Mouse (Mus musculus) forebrain, embryonic 13.5 days (tissue): ENCODE measurements around the gene Ptpn12. TPM values are rescaled to one million over a fixed set of nuclear protein-coding genes. Genes with fewer than 3 reads are reported as not detected.
"Not testable (repeated sequence)": the region's sequence is repeated elsewhere in the genome, so short reads cannot be mapped to it uniquely, and the experiment has no call there.

Experiments
- ATAC-seq: fragments of 200-750 bp; cut with Nextera tagmentation; 2 replicates; pipeline ENCODE4 v1.8.0; 2017
- H3K27ac ChIP-seq: fragments of 300-500 bp; sonication (generic); 2 replicates; pipeline ENCODE4 v1.5.1; 2015; ENCODE audit warnings: inconsistent platforms, mild to moderate bottlenecking, moderate library complexity
- H3K27me3 ChIP-seq: fragments of 300-500 bp; sonication (generic); 2 replicates; pipeline ENCODE4 v1.6.1; 2015; ENCODE audit warnings: mild to moderate bottlenecking, inconsistent platforms
- H3K36me3 ChIP-seq: fragments of 300-500 bp; sonication (generic); 2 replicates; pipeline ENCODE4 v1.6.1; 2015; ENCODE audit warnings: mild to moderate bottlenecking, inconsistent platforms; ENCODE audit not compliant: poor library complexity, severe bottlenecking
- H3K4me1 ChIP-seq: fragments of 300-500 bp; sonication (generic); 2 replicates; pipeline ENCODE4 v1.6.1; 2015; ENCODE audit warnings: inconsistent platforms
- H3K4me2 ChIP-seq: fragments of 300-500 bp; sonication (generic); 2 replicates; pipeline ENCODE4 v1.6.1; 2015; ENCODE audit warnings: inconsistent platforms, mild to moderate bottlenecking, moderate library complexity
- H3K4me3 ChIP-seq: fragments of 300-500 bp; sonication (generic); 2 replicates; pipeline ENCODE4 v1.5.1; 2015; ENCODE audit warnings: mild to moderate bottlenecking, inconsistent platforms
- H3K9ac ChIP-seq: fragments of 300-500 bp; sonication (generic); 2 replicates; pipeline ENCODE4 v1.6.1; 2015; ENCODE audit warnings: mild to moderate bottlenecking, inconsistent platforms
- H3K9me3 ChIP-seq: fragments of 300-500 bp; sonication (generic); replicated peaks from 2 replicates; pipeline ENCODE4 v1.6.1; 2016; ENCODE audit warnings: inconsistent platforms
- WGBS: fragments of 180-500 bp; shearing (Covaris S2); methylation state at CpG from one replicate; pipeline ENCODE4 v1.1.7; 2015; 5-methylcytosine and 5-hydroxymethylcytosine counted together
- polyA plus RNA-seq: library from polyadenylated mRNA; unstranded; fragments of >200 nt; fragmentation: Nextera tagmentation; extraction: Ambion mirVana; gene quantifications from 2 replicates; pipeline ENCODE4 v1.2.1, GENCODE M21; 2015

Gene Ptpn12
- polyA plus RNA-seq, 1 experiment from 2014 or later, result 30.1 TPM

DNA sequence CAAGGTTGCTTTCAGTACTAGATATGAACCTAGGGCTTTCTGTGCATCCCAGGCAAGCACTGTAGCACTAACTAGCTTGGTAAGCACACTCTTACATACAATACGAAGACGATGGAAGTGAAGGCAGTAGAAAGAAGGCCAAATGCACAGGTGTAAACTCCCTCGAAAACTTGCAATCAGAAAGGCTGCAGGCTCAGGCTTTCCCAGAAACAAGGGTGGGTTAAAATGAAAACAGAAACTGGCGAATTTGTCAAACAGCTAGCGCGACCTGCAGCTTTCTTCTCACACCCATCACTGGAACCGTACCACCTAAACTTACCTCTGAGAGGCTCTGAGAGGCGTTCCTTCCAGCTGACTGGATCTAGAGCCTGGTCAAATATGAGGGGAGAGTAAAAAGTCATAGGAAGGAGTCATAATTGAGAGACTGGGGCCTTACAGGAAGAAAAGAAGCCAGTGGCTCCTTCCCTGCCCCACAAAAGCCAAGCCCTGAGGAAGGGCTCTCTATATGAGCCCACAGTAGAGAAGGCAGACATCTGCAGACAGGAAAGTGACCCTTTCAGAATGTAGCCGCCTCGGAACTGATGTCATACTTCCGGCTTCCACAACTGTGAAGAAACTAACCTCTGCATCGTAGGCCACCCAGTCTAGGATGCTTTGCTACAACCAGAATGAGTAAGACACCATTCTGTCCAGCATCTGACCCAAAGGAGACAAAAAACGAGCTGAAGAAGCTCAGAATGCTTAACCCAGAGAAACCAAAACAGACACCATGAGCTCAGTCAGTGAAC lies 110.6 kb downstream of the Ptpn12 start:
- H3K9ac ChIP-seq, result no peak overlapping the region
- H3K27ac ChIP-seq, result no peak overlapping the region; the same call in 1 of the 2 replicates
- WGBS, result 81% methylated on average over 13 of the region's 13 CpGs
- ATAC-seq, result no peak
- H3K4me1 ChIP-seq, result peaks cover 26% of the 10 kb centered on the region
- H3K36me3 ChIP-seq, result no peaks in the 10 kb centered on the region
- H3K4me2 ChIP-seq, result no peak overlapping the region
- H3K4me3 ChIP-seq, result no peak overlapping the region
- H3K9me3 ChIP-seq, result no peaks in the 10 kb centered on the region
- no peaks in the 10 kb centered on the region for H3K27me3 ChIP-seq

DNA sequence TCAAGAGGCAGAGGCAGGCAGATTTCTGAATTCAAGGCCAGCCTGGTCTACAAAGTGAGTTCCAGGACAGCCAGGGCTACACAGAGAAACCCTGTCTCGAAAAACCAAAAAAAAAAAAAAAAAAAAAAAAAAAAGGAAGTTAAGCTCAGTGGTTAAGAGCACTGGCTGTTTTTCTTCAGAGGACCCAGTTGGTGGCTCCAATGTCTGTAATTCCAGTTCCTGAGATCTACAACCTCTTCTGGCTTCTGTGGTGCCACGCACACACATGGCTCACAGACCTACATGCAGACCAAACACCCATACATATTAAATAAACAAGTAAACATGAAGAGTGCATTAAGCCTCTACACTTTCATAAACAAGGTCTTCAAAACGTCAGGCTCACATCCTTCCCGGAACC lies 111.9 kb downstream of the Ptpn12 start:
- 92% methylated on average over 3 of the region's 4 CpGs for WGBS

DNA sequence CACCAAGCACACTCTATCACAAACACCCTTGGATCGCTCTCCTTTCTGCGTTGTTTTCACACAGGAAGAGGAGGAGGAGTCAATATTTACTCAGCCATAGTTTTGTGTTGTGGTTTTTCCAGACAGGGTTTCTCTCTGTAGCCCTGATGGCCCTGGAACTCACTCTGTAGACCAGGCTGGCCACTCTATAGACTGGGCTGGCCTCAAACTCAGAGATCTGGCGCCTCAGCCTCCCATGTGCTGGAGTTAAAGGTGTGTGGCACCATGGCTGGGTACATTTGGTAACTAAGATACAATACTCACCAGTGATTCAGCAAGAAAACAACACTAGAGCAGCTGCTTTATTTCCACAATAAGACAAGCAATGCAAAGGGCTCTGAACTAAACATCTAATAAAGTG lies 113.2 kb downstream of the Ptpn12 start:
- Histone ChIP-seq H3K9me3 (no peaks in the 10 kb centered on the region), H3K4me3 (no peak overlapping the region), H3K9ac (no peak overlapping the region), H3K36me3 (no peaks in the 10 kb centered on the region), H3K27me3 (no peaks in the 10 kb centered on the region), H3K27ac (no peak overlapping the region), H3K4me1 (peaks cover 13% of the 10 kb centered on the region; the same call in 1 of the 2 replicates), H3K4me2 (no peak overlapping the region)
- ATAC-seq, result no peak
- 90% methylated on average over 3 of the region's 3 CpGs for WGBS

More for the DNA sequence above, 111.9 kb downstream of the Ptpn12 start:
- not testable (repeated sequence) for H3K9me3 ChIP-seq, H3K4me3 ChIP-seq, H3K36me3 ChIP-seq, H3K27me3 ChIP-seq, ATAC-seq, H3K9ac ChIP-seq, H3K27ac ChIP-seq, H3K4me2 ChIP-seq
- peaks cover 13% of the 10 kb centered on the region; the same call in 1 of the 2 replicates for H3K4me1 ChIP-seq

DNA sequence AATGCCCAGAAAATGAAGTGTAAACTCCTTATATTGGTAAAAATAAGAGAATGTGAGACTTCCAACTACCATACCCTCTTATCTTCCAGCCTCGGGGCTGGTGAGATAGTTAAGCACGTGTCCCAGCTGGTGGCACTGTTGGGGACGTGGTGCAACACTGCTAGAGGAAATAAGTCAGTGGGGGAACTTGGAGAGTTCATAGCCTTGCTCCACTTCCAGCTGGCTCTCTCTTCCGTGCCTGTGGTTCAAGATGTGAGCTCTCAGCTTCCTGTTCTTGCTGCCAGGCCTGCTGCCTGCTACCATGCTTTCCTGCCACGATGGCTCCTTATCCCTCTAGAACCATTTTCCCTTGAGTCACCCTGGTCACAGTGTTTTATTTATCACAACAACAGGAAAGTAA lies 114.5 kb downstream of the Ptpn12 start:
- no peak overlapping the region for H3K27ac ChIP-seq
- no peak overlapping the region for H3K4me2 ChIP-seq
- no peak overlapping the region for H3K9ac ChIP-seq
- no peak overlapping the region for H3K4me3 ChIP-seq
- H3K4me1 ChIP-seq, result peaks cover 10% of the 10 kb centered on the region; the same call in 1 of the 2 replicates
- WGBS, result 72% methylated on average over 5 of the region's 5 CpGs
- ATAC-seq, result no peak
- no peaks in the 10 kb centered on the region for H3K36me3 ChIP-seq
- H3K9me3 ChIP-seq, result no peaks in the 10 kb centered on the region
- H3K27me3 ChIP-seq, result no peaks in the 10 kb centered on the region

DNA sequence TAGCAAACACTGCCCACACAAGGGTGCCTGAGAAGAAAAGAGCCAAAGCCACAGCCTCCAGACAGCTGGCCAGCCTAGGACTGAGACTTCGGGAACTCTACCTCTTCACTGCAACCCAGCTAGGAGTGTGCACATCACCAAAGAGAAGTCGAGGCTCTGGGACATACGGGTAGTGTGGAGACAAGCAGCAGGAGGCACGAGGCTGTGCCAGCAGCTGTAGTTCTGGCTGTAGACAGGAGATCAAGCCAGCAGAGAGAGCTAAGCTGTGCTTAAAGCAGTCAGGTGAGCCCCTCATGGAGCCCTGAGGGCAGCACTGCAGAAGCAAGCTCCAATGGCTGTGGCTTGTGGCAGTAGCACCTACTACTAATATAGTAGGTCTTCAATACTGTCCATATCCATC lies 115.0 kb downstream of the Ptpn12 start:
- Histone ChIP-seq H3K36me3 (no peaks in the 10 kb centered on the region), H3K4me1 (peaks cover 12% of the 10 kb centered on the region; the same call in 1 of the 2 replicates), H3K27ac (no peak overlapping the region), H3K9ac (no peak overlapping the region), H3K27me3 (no peaks in the 10 kb centered on the region), H3K4me3 (no peak overlapping the region), H3K4me2 (no peak overlapping the region), H3K9me3 (no peaks in the 10 kb centered on the region)
- 82% methylated on average over 4 of the region's 4 CpGs for WGBS
- no peak for ATAC-seq

DNA sequence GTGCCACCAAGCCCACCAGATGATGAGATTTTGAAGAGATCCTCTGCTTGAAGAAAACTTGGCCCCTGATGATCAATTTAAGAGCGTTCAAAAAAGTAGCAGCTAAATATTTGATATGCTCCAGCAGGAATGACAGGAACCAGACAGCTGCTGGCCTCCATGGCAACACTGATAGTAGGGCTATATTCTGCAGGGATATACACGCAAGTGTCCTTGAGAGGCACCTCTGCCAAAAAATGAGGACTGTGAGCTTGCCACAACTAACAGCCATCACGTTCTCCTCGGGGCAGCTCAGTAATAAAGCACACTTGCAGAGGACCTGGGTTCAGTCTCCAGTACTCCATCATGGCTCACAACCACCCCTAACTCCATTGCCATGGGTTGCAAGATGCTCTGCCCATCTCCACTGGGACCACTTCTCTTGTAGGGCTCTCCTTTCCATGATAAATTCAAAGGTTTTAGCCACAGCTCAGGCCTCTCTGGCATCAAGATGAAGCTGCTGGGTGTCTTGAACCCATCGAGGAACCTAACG lies 115.6 kb downstream of the Ptpn12 start:
- ATAC-seq, result no peak
- Histone ChIP-seq H3K27me3 (no peaks in the 10 kb centered on the region), H3K9ac (no peak overlapping the region), H3K9me3 (no peaks in the 10 kb centered on the region), H3K4me3 (no peak overlapping the region), H3K4me1 (peaks cover 7% of the 10 kb centered on the region; the same call in 1 of the 2 replicates), H3K27ac (no peak overlapping the region), H3K4me2 (no peak overlapping the region), H3K36me3 (no peaks in the 10 kb centered on the region)
- WGBS, result 97% methylated on average over 6 of the region's 6 CpGs

DNA sequence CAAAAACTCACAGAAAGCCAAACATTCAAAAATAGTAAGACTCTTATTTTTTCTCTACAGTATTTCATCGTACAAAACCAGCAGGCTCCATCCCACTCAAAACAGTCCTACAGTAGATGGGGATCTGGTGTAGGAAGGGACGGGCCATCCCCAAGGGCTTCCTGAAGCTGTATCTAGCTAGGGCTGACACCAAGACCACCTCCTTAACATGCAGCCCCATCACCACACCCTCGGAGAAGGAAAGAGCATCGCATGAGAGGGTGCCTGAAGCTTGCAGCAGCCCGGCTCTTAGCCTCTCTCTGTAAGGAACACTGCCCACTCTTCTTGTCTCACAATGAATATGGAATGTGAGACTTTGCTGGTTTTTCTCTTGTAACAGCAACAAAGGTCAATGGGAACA lies 117.2 kb downstream of the Ptpn12 start:
- ATAC-seq, result no peak
- WGBS, result 75% methylated on average over 5 of the region's 5 CpGs
- no peaks in the 10 kb centered on the region for H3K27me3 ChIP-seq

More for the DNA sequence above, 117.2 kb downstream of the Ptpn12 start:
- Histone ChIP-seq H3K4me3 (no peak overlapping the region), H3K36me3 (no peaks in the 10 kb centered on the region), H3K4me1 (peaks cover 6% of the 10 kb centered on the region; the same call in 1 of the 2 replicates), H3K9ac (no peak overlapping the region), H3K4me2 (no peak overlapping the region), H3K9me3 (no peaks in the 10 kb centered on the region), H3K27ac (no peak overlapping the region)

Other genes with a start within 250 kb of the Ptpn12 start
- gene Phtf2, start 173.8 kb downstream of the Ptpn12 start, polyA plus RNA-seq, result 20.7 and 22.5 TPM in 2 replicates
- gene Tmem60, start 173.7 kb downstream of the Ptpn12 start, polyA plus RNA-seq, result 66.8 and 69.4 TPM in 2 replicates
- 5.8 and 6.3 TPM in 2 replicates for gene Rsbn1l, start 99.5 kb downstream of the Ptpn12 start, polyA plus RNA-seq
- 5.0 and 6.5 TPM in 2 replicates for gene Gsap, start 130.3 kb upstream of the Ptpn12 start, polyA plus RNA-seq